Mouse (Mus musculus) CH12.LX (cell line): ENCODE results near the gene Arhgef25. TPM values are rescaled to one million over a fixed set of nuclear protein-coding genes. Genes with fewer than 3 reads are reported as not detected.

Source experiments
- DNase-seq: peaks from one replicate; pipeline ENCODE4 v3.0.0-alpha.2; 2013; ENCODE audit errors: extremely low read depth
- H3K27ac ChIP-seq: 2 replicates; pipeline ENCODE4 v1.5.1; 2012; ENCODE audit warnings: low read depth, mild to moderate bottlenecking, control low read depth, moderate library complexity; ENCODE audit not compliant: insufficient read depth
- H3K27me3 ChIP-seq: replicated peaks from 2 replicates; pipeline ENCODE3; 2012; ENCODE audit warnings: inconsistent platforms
- H3K36me3 ChIP-seq, 2 experiments: replicated peaks in 1 of 2; 2 replicates each; pipeline versions ENCODE3 to v1.6.1; 2012; ENCODE audit warnings: inconsistent platforms in 1 of 2, low read length in 1 of 2, mild to moderate bottlenecking in 1 of 2, mixed read lengths in 1 of 2, moderate library complexity in 1 of 2; ENCODE audit not compliant: control insufficient read depth in 1 of 2, insufficient read depth in 1 of 2
- H3K4me1 ChIP-seq, 2 experiments: 2 replicates each; pipeline ENCODE4 v1.6.1; 2012; ENCODE audit warnings: inconsistent platforms in 1 of 2, moderate library complexity in 1 of 2; ENCODE audit not compliant: insufficient read depth in 2 of 2, control insufficient read depth in 1 of 2
- H3K4me2 ChIP-seq: 2 replicates; pipeline ENCODE4 v1.6.1; 2012; ENCODE audit warnings: low read depth, mild to moderate bottlenecking, control low read depth; ENCODE audit not compliant: poor library complexity, insufficient read depth, severe bottlenecking
- H3K4me3 ChIP-seq, 3 experiments: fragments of 150-350 bp in 1 of 3; sonication (generic) in 1 of 3; replicated peaks in 1 of 3; 2 replicates each; pipeline versions ENCODE3 to v1.5.1; 2011 to 2012; ENCODE audit warnings: low read depth in 2 of 3, low read length in 2 of 3, mild to moderate bottlenecking in 2 of 3, moderate library complexity in 2 of 3, control low read depth in 1 of 3, improper control_type of control experiment in 1 of 3, inconsistent platforms in 1 of 3, mixed read lengths in 1 of 3; ENCODE audit not compliant: poor library complexity in 1 of 3
- H3K79me2 ChIP-seq: replicated peaks from 2 replicates; pipeline ENCODE4 v1.6.1; 2012; ENCODE audit warnings: mild to moderate bottlenecking, moderate library complexity; ENCODE audit not compliant: control insufficient read depth, poor library complexity, insufficient read depth, severe bottlenecking; ENCODE audit errors: extremely low read depth
- H3K9ac ChIP-seq: 2 replicates; pipeline ENCODE4 v1.6.1; 2012; ENCODE audit warnings: low read depth, mild to moderate bottlenecking, control low read depth, moderate library complexity; ENCODE audit not compliant: insufficient read depth
- H3K9me3 ChIP-seq: replicated peaks from 2 replicates; pipeline ENCODE3; 2012; ENCODE audit warnings: low read length, inconsistent platforms, mixed read lengths
- CHD2 ChIP-seq: IDR thresholded peaks from 2 replicates; pipeline ENCODE4 v1.6.1; 2011; ENCODE audit warnings: low read length, improper control_type of control experiment
- CTCF ChIP-seq, 2 experiments: IDR thresholded peaks in 1 of 2; conservative IDR thresholded peaks in 1 of 2; 2 replicates each; pipeline ENCODE4 v1.5.1; 2011 to 2012; ENCODE audit warnings: low read depth in 2 of 2, low read length in 2 of 2, improper control_type of control experiment in 1 of 2, inconsistent platforms in 1 of 2, mild to moderate bottlenecking in 1 of 2, moderate library complexity in 1 of 2
- E2F4 ChIP-seq: IDR thresholded peaks from 2 replicates; pipeline ENCODE4 v1.6.1; 2011; ENCODE audit warnings: low read depth, low read length, improper control_type of control experiment; ENCODE audit not compliant: insufficient replicate concordance
- ELF1 ChIP-seq: IDR thresholded peaks from 2 replicates; pipeline ENCODE4 v1.6.1; 2014; ENCODE audit warnings: low read depth, mild to moderate bottlenecking, inconsistent platforms, low read length, improper control_type of control experiment
- ETS1 ChIP-seq: conservative IDR thresholded peaks from 2 replicates; pipeline ENCODE4 v1.6.1; 2012; ENCODE audit warnings: low read depth, mild to moderate bottlenecking, inconsistent platforms, low read length, improper control_type of control experiment, moderate library complexity
- GABPA ChIP-seq: IDR thresholded peaks from 2 replicates; pipeline ENCODE4 v1.6.1; 2012; ENCODE audit warnings: low read depth, low read length, improper control_type of control experiment, inconsistent platforms; ENCODE audit not compliant: insufficient replicate concordance
- HCFC1 ChIP-seq: IDR thresholded peaks from 2 replicates; pipeline ENCODE4 v1.6.1; 2012; ENCODE audit warnings: low read depth, mild to moderate bottlenecking, inconsistent platforms, low read length, improper control_type of control experiment
- JUN ChIP-seq: IDR thresholded peaks from 2 replicates; pipeline ENCODE4 v1.6.1; 2011; ENCODE audit warnings: low read depth, mild to moderate bottlenecking, low read length, improper control_type of control experiment, moderate library complexity; ENCODE audit not compliant: insufficient read depth
- JUND ChIP-seq: conservative IDR thresholded peaks from 2 replicates; pipeline ENCODE4 v1.6.1; 2011; ENCODE audit warnings: low read depth, low read length, improper control_type of control experiment
- KAT2A ChIP-seq: IDR thresholded peaks from 2 replicates; pipeline ENCODE4 v1.6.1; 2012; ENCODE audit warnings: low read length, improper control_type of control experiment, inconsistent platforms; ENCODE audit not compliant: insufficient replicate concordance
- MAFK ChIP-seq: IDR thresholded peaks from 2 replicates; pipeline ENCODE4 v1.6.1; 2011; ENCODE audit warnings: low read length, improper control_type of control experiment; ENCODE audit not compliant: insufficient replicate concordance
- MAX ChIP-seq: IDR thresholded peaks from 2 replicates; pipeline ENCODE4 v1.6.1; 2011; ENCODE audit warnings: low read length, improper control_type of control experiment
- MEF2A ChIP-seq: IDR thresholded peaks from 2 replicates; pipeline ENCODE4 v1.6.1; 2014; ENCODE audit warnings: low read depth, mild to moderate bottlenecking, inconsistent platforms, low read length, improper control_type of control experiment, borderline replicate concordance
- NELFE ChIP-seq: IDR thresholded peaks from 2 replicates; pipeline ENCODE4 v1.6.1; 2011; ENCODE audit warnings: low read depth, low read length, improper control_type of control experiment
- TBP ChIP-seq: conservative IDR thresholded peaks from 2 replicates; pipeline ENCODE4 v1.6.1; 2011; ENCODE audit warnings: low read depth, low read length, improper control_type of control experiment
- UBTF ChIP-seq: IDR thresholded peaks from 2 replicates; pipeline ENCODE4 v1.6.1; 2012; ENCODE audit warnings: low read depth, mild to moderate bottlenecking, inconsistent platforms, low read length, improper control_type of control experiment, moderate library complexity
- USF2 ChIP-seq: conservative IDR thresholded peaks from 2 replicates; pipeline ENCODE4 v1.6.1; 2011; ENCODE audit warnings: low read depth, low read length, improper control_type of control experiment
- ZC3H11A ChIP-seq: IDR thresholded peaks from 2 replicates; pipeline ENCODE4 v1.6.1; 2012; ENCODE audit warnings: low read depth, mild to moderate bottlenecking, inconsistent platforms, low read length, improper control_type of control experiment
- ZMIZ1 ChIP-seq: IDR thresholded peaks from 2 replicates; pipeline ENCODE4 v1.6.1; 2012; ENCODE audit warnings: low read depth, mild to moderate bottlenecking, inconsistent platforms, low read length, improper control_type of control experiment
- dilution Hi-C: fragments of 300-500 bp; cut with MboI; formaldehyde crosslinking; loops from 2 replicates; pipeline ENCODE4 v1.14.3; 2020; ENCODE audit warnings: low sequenced_read_pairs; ENCODE audit not compliant: extremely low pct_unique_long_range_greater_than_20kb, extremely low pct_ligation_motif_present
- in situ Hi-C: fragments of 300-500 bp; cut with MboI; formaldehyde crosslinking; loops from 3 replicates; pipeline ENCODE4 v1.14.3; 2019; ENCODE audit warnings: low sequenced_read_pairs, low pct_ligation_motif_present, low pct_unique_long_range_greater_than_20kb, mixed read lengths
- polyA plus RNA-seq: library from polyadenylated mRNA; unstranded; fragments of >175 nt; gene quantifications from 2 replicates; pipeline ENCODE4 v1.2.1, GENCODE M21; 2012; ENCODE audit warnings: low read depth; ENCODE audit not compliant: insufficient read length
- total RNA-seq, 2 experiments: library from RNA; depleted of rRNA; stranded (reverse); fragments of 300-350 nt in 1 of 2; fragments of >200 nt in 1 of 2; gene quantifications; 2 replicates each; pipeline ENCODE4 v1.2.3; 2012 to 2014

Arhgef25 gene
- total and polyA plus RNA-seq, 3 experiments: 3.3 to 8.7 (median 8.3) TPM

- Histone ChIP-seq H3K36me3 (no peaks in the 10 kb centered on the region), H3K79me2 (no peaks in the 10 kb centered on the region), H3K4me1 (peaks cover 7 to 33% of the 10 kb centered on the region in 2 experiments), H3K27me3 (no peaks in the 10 kb centered on the region), H3K27ac (no peak overlapping the region), H3K4me2 (peak overlapping the region; percentile 37; the same call in 1 of the 2 replicates), H3K4me3 (no peak overlapping the region), H3K9me3 (no peaks in the 10 kb centered on the region), H3K9ac (no peak overlapping the region)
- TF ChIP-seq ZC3H11A (no peak), MAX (0 out of 2 replicates have a peak, but pooled peaks have one; percentile 32)
- dilution Hi-C loops: no loop called here
- no peak for DNase-seq
- in situ Hi-C loops: no loop called here
Measured at GRCm38 (mm10) chr10:127141500-127141899, 48.4 kb downstream of the Arhgef25 start.

- DNase-seq: no peak
- Histone ChIP-seq H3K27ac (no peak overlapping the region), H3K27me3 (no peaks in the 10 kb centered on the region), H3K79me2 (no peaks in the 10 kb centered on the region), H3K4me2 (no peak overlapping the region), H3K9ac (no peak overlapping the region), H3K4me3 (no peak overlapping the region), H3K4me1 (peaks cover 7 to 38% of the 10 kb centered on the region in 2 experiments), H3K9me3 (no peaks in the 10 kb centered on the region), H3K36me3 (no peaks in the 10 kb centered on the region)
- dilution Hi-C loops: no loop called here
- in situ Hi-C loops: no loop called here
- TF ChIP-seq MAX: no peak
- no peak for TF ChIP-seq CTCF (conservative IDR thresholded peaks at IDR 0.05 in 1 of 2, IDR thresholded peaks at IDR 0.05 in 1 of 2; ENCODE audit: low read depth in 2 of 2, low read length in 2 of 2)
- no peak for TF ChIP-seq NELFE
- TF ChIP-seq HCFC1: no peak
- TF ChIP-seq MAFK: no peak
- TF ChIP-seq GABPA: no peak
- TF ChIP-seq USF2: no peak
- no peak for TF ChIP-seq JUND
- no peak for TF ChIP-seq KAT2A
- no peak for TF ChIP-seq MEF2A
- TF ChIP-seq ETS1: no peak
- TF ChIP-seq ZMIZ1: no peak
- TF ChIP-seq ELF1: no peak
- TF ChIP-seq E2F4: no peak
- no peak for TF ChIP-seq JUN
- no peak for TF ChIP-seq TBP
- TF ChIP-seq UBTF: no peak
- no peak for TF ChIP-seq CHD2
Measured at GRCm38 (mm10) chr10:127140971-127141370, 48.9 kb downstream of the Arhgef25 start.
